Mouse (Mus musculus) kidney, postnatal 36 days (tissue): Measurements from ENCODE around the gene E130218I03Rik.

Source experiments
- DNase-seq, 2 experiments: peaks; one replicate each; pipeline ENCODE4 v3.0.0; 2021 to 2022; ENCODE audit warnings: mixed read lengths in 2 of 2

The E130218I03Rik gene

GRCm38 (mm10) chr4:134287575-134288025 lies 44.1 kb downstream of the E130218I03Rik start, which contains the start of gene Pdik1l:
Gene Pdik1l (minus strand): TSS chr4:134287895.
- DNase-seq = peak; percentile 79 to 82

- peak in 1 of 2 experiments; percentile 28 for DNase-seq
These were observed 45.2 kb downstream of the E130218I03Rik start for GRCm38 (mm10) chr4:134288397-134289256.

GRCm38 (mm10) chr4:134292067-134292466 lies 48.6 kb downstream of the E130218I03Rik start:
- peak; percentile 68 to 88 for DNase-seq

GRCm38 (mm10) chr4:134293061-134293691 lies 49.7 kb downstream of the E130218I03Rik start:
- DNase-seq = no peak

- DNase-seq = no peak
These were observed 50.3 kb downstream of the E130218I03Rik start for GRCm38 (mm10) chr4:134293692-134294163.
